ENCODE assay signal across 21 mouse cellular contexts in genomic region chr17:78763272-78763671, GRCm38 (mm10).
"Had no signal": no experiment of that assay in that cellular context is flagged by ENCODE, and none has a peak within 500 bp of the region (broad histone marks: within the 10 kb centered on the region; RNA-seq: fewer than 3 reads in every experiment).

No protein-coding gene starts in this region.

- DNase-seq: lung, adult 18-20 months; lung, embryonic 14.5 days; lung, postnatal 10 days; lung, postnatal 4 days; midbrain, embryonic 14.5 days; retina, postnatal 1 day; right cerebral cortex, adult 18-20 months; right cerebral cortex, postnatal 25 days; right cerebral cortex, postnatal 4 days; thymus, adult 2 months; thymus, postnatal 25 days; thymus, postnatal 4 days had no signal

- H3K9me3 ChIP-seq: midbrain, embryonic 10.5 days; midbrain, embryonic 12.5 days; neural tube, embryonic 13.5 days; neural tube, embryonic 15.5 days; stomach, embryonic 15.5 days had no signal

- H3K4me3 ChIP-seq: midbrain, embryonic 10.5 days; midbrain, embryonic 12.5 days; myocyte; neural tube, embryonic 13.5 days; neural tube, embryonic 15.5 days; stomach, embryonic 15.5 days had no signal

- H3K9ac ChIP-seq: liver, embryonic 14.5 days; lung, embryonic 14.5 days; midbrain, embryonic 12.5 days; neural tube, embryonic 13.5 days; neural tube, embryonic 15.5 days; stomach, embryonic 15.5 days had no signal

- H3K4me2 ChIP-seq: lung, embryonic 14.5 days; midbrain, embryonic 12.5 days; neural tube, embryonic 13.5 days; neural tube, embryonic 15.5 days; stomach, embryonic 15.5 days had no signal

- H3K27ac ChIP-seq: liver, embryonic 14.5 days; midbrain, embryonic 10.5 days; midbrain, embryonic 12.5 days; neural tube, embryonic 13.5 days; neural tube, embryonic 15.5 days; stomach, embryonic 15.5 days; stomach, postnatal 0 days had no signal

- H3K4me1 ChIP-seq: midbrain, embryonic 10.5 days; midbrain, embryonic 12.5 days; neural tube, embryonic 13.5 days; neural tube, embryonic 15.5 days; stomach, embryonic 15.5 days had no signal

- ATAC-seq: midbrain, embryonic 16.5 days had no signal

- H3K27me3 ChIP-seq: midbrain, embryonic 12.5 days; neural tube, embryonic 13.5 days; neural tube, embryonic 15.5 days; stomach, embryonic 15.5 days had no signal
